Mouse (Mus musculus) testis, postnatal 10 days (tissue): ENCODE measurements around the gene Pkmyt1.

Experiments
- DNase-seq: peaks from one replicate; pipeline ENCODE4 v3.0.0; 2021; ENCODE audit warnings: low spot score

Pkmyt1 gene

GRCm38 (mm10) chr17:23721886-23722285 lies 4.2 kb upstream of the Pkmyt1 start:
- DNase-seq: no peak

- no peak for DNase-seq
Observed at GRCm38 (mm10) chr17:23722376-23723125, 3.6 kb upstream of the Pkmyt1 start, which contains the start of gene 1520401A03Rik. 1520401A03Rik (minus strand) TSS chr17:23722783.

GRCm38 (mm10) chr17:23725477-23725876 lies 659 bp upstream of the Pkmyt1 start:
- no peak for DNase-seq

GRCm38 (mm10) chr17:23726758-23727142 lies 614 bp downstream of the Pkmyt1 start:
- peak; percentile 78 for DNase-seq

GRCm38 (mm10) chr17:23730441-23730840 lies 4.3 kb downstream of the Pkmyt1 start:
- no peak for DNase-seq

- no peak for DNase-seq
Observed at GRCm38 (mm10) chr17:23734341-23734740, 8.2 kb downstream of the Pkmyt1 start.

- DNase-seq: no peak
Observed at GRCm38 (mm10) chr17:23737493-23738445, 11.6 kb downstream of the Pkmyt1 start.

GRCm38 (mm10) chr17:23738836-23739201 lies 12.7 kb downstream of the Pkmyt1 start:
- DNase-seq: no peak

- DNase-seq: no peak
Observed at GRCm38 (mm10) chr17:23739202-23740135, 13.3 kb downstream of the Pkmyt1 start.

- DNase-seq: peak; percentile 87
Observed at GRCm38 (mm10) chr17:23740136-23740584, 14.0 kb downstream of the Pkmyt1 start.

- no peak for DNase-seq
Observed at GRCm38 (mm10) chr17:23740598-23741021, 14.5 kb downstream of the Pkmyt1 start, which contains the start of gene Paqr4. Paqr4 (minus strand) TSS chr17:23740867.

- DNase-seq: no peak
Observed at GRCm38 (mm10) chr17:23741359-23742209, 15.4 kb downstream of the Pkmyt1 start.

GRCm38 (mm10) chr17:23742210-23742793 lies 16.2 kb downstream of the Pkmyt1 start:
- no peak for DNase-seq

- no peak for DNase-seq
Observed at GRCm38 (mm10) chr17:23742941-23743340, 16.8 kb downstream of the Pkmyt1 start.

- no peak for DNase-seq
Observed at GRCm38 (mm10) chr17:23744076-23744475, 17.9 kb downstream of the Pkmyt1 start.

GRCm38 (mm10) chr17:23744651-23745050 lies 18.5 kb downstream of the Pkmyt1 start:
- no peak for DNase-seq

- no peak for DNase-seq
Observed at GRCm38 (mm10) chr17:23745301-23746251, 19.4 kb downstream of the Pkmyt1 start, which contains the start of gene Kremen2. Kremen2 (minus strand) TSS chr17:23745833.

- DNase-seq: no peak
Observed at GRCm38 (mm10) chr17:23746311-23746710, 20.2 kb downstream of the Pkmyt1 start.

- DNase-seq: no peak
Observed at GRCm38 (mm10) chr17:23746767-23747166, 20.6 kb downstream of the Pkmyt1 start.
